Mouse (Mus musculus) hindbrain, embryonic 14.5 days (tissue): ENCODE results near the gene Slit1. TPM values are rescaled to one million over a fixed set of nuclear protein-coding genes. Genes with fewer than 3 reads are reported as not detected.

ENCODE experiments used
- ATAC-seq: fragments of 200-750 bp; cut with Nextera tagmentation; 2 replicates; pipeline ENCODE4 v1.8.0; 2017; ENCODE audit warnings: moderate number of reproducible peaks, mild to moderate bottlenecking, moderate TSS enrichment, moderate library complexity; ENCODE audit not compliant: low FRiP score
- DNase-seq: peaks from one replicate; pipeline ENCODE4 v3.0.0-alpha.2; 2015; ENCODE audit warnings: low spot score
- H3K27ac ChIP-seq: fragments of 300-500 bp; sonication (generic); 2 replicates; pipeline ENCODE4 v1.5.1; 2014; ENCODE audit warnings: mild to moderate bottlenecking, moderate library complexity
- H3K27me3 ChIP-seq: fragments of 300-500 bp; sonication (generic); 2 replicates; pipeline ENCODE4 v1.6.1; 2014; ENCODE audit warnings: mild to moderate bottlenecking, low read length, mixed read lengths; ENCODE audit not compliant: control insufficient read depth, insufficient read depth
- H3K36me3 ChIP-seq: fragments of 300-500 bp; sonication (generic); replicated peaks from 2 replicates; pipeline ENCODE4 v1.6.1; 2014; ENCODE audit not compliant: control insufficient read depth, insufficient read depth
- H3K4me1 ChIP-seq: fragments of 300-500 bp; sonication (generic); replicated peaks from 2 replicates; pipeline ENCODE4 v1.6.1; 2014; ENCODE audit warnings: antibody characterized with exemption, low read length, mixed read lengths; ENCODE audit not compliant: control insufficient read depth, insufficient read depth
- H3K4me2 ChIP-seq: fragments of 300-500 bp; sonication (generic); replicated peaks from 2 replicates; pipeline ENCODE4 v1.6.1; 2014; ENCODE audit warnings: mild to moderate bottlenecking, moderate library complexity
- H3K4me3 ChIP-seq: fragments of 300-500 bp; sonication (generic); replicated peaks from 2 replicates; pipeline ENCODE4 v1.5.1; 2014; ENCODE audit warnings: mild to moderate bottlenecking, low read length
- H3K9ac ChIP-seq: fragments of 300-500 bp; sonication (generic); 2 replicates; pipeline ENCODE4 v1.6.1; 2014
- H3K9me3 ChIP-seq: fragments of 300-500 bp; sonication (generic); 2 replicates; pipeline ENCODE4 v1.6.1; 2016; ENCODE audit warnings: low read length; ENCODE audit not compliant: control insufficient read depth
- WGBS: fragments of 180-500 bp; shearing (Covaris S2); extraction: QIAGEN DNeasy Blood & Tissue Kit; methylation state at CpG from one replicate; pipeline ENCODE4 v1.1.7; 2014; 5-methylcytosine and 5-hydroxymethylcytosine counted together
- polyA plus RNA-seq: library from polyadenylated mRNA; unstranded; fragments of >200 nt; fragmentation: Nextera tagmentation; extraction: Ambion mirVana; gene quantifications from 2 replicates; pipeline ENCODE4 v1.2.1, GENCODE M21; 2014

Gene Slit1
- polyA plus RNA-seq, 1 experiment from 2014 or later, result 36.4 TPM

- 49% methylated on average over 6 of the region's 6 CpGs for WGBS
- H3K4me1 ChIP-seq, result peaks cover 57% of the 10 kb centered on the region
Measured at GRCm38 (mm10) chr19:41697807-41698515, 45.5 kb downstream of the Slit1 start.

GRCm38 (mm10) chr19:41697111-41697806, 46.2 kb downstream of the Slit1 start:
- peak; percentile 51 for ATAC-seq
- H3K9ac ChIP-seq, result no peak overlapping the region
- no peak for DNase-seq
- H3K27ac ChIP-seq, result peak overlapping the region; percentile 49; the same call in 1 of the 2 replicates
- H3K4me1 ChIP-seq, result peaks cover 58% of the 10 kb centered on the region
- H3K4me2 ChIP-seq, result no peak overlapping the region
- H3K36me3 ChIP-seq, result no peaks in the 10 kb centered on the region
- H3K4me3 ChIP-seq, result no peak overlapping the region
- H3K9me3 ChIP-seq, result no peaks in the 10 kb centered on the region
- H3K27me3 ChIP-seq, result peaks cover 3% of the 10 kb centered on the region
- WGBS, result 23% methylated on average over 9 of the region's 9 CpGs

More at GRCm38 (mm10) chr19:41697807-41698515, 45.5 kb downstream of the Slit1 start:
- Histone ChIP-seq H3K4me2 (no peak overlapping the region), H3K4me3 (no peak overlapping the region), H3K27ac (peak overlapping the region; percentile 49; the same call in 1 of the 2 replicates), H3K36me3 (no peaks in the 10 kb centered on the region), H3K9ac (no peak overlapping the region), H3K27me3 (peaks cover 3% of the 10 kb centered on the region), H3K9me3 (no peaks in the 10 kb centered on the region)
- no peak for DNase-seq
- ATAC-seq, result peak; percentile 21; the same call in 1 of the 2 replicates

DNA sequence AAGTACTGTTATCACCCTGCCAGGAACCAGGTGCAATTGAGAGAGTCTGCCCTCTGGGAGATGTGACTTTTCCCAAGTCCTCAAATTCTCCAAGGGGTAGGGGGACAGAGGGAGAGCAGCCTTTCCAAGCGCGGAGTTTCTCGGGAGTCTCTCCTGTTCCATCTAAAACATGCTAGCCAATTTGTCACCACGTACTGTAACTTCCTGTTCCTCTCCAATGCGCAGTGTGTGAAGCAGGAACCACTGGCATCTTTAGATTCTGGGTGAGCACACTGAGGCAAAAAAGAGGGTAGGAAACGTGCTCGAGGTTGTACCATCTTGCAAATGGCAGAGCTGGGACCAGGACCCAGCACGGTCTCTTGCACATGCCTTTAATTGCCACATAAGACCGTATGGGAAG, 47.0 kb downstream of the Slit1 start:
- peaks cover 58% of the 10 kb centered on the region for H3K4me1 ChIP-seq
- no peak overlapping the region for H3K27ac ChIP-seq

GRCm38 (mm10) chr19:41695046-41695445, 48.4 kb downstream of the Slit1 start:
- no peak overlapping the region for H3K4me2 ChIP-seq
- ATAC-seq (no peak), DNase-seq (no peak)
- no peaks in the 10 kb centered on the region; the same call in 1 of the 2 replicates for H3K27me3 ChIP-seq
- H3K4me1 ChIP-seq, result peaks cover 67% of the 10 kb centered on the region
- no peaks in the 10 kb centered on the region for H3K9me3 ChIP-seq
- WGBS, result 49% methylated on average over 6 of the region's 6 CpGs
- no peaks in the 10 kb centered on the region for H3K36me3 ChIP-seq
- no peak overlapping the region for H3K4me3 ChIP-seq
- no peak overlapping the region for H3K9ac ChIP-seq
- no peak overlapping the region for H3K27ac ChIP-seq

More for the DNA sequence above, 47.0 kb downstream of the Slit1 start:
- WGBS, result 83% methylated on average over 9 of the region's 9 CpGs
- H3K27me3 ChIP-seq, result peaks cover under 1% of the 10 kb centered on the region; the same call in 1 of the 2 replicates
- no peak for ATAC-seq
- no peak overlapping the region for H3K4me2 ChIP-seq
- no peaks in the 10 kb centered on the region for H3K9me3 ChIP-seq
- no peaks in the 10 kb centered on the region for H3K36me3 ChIP-seq
- no peak overlapping the region for H3K4me3 ChIP-seq
- no peak for DNase-seq
- H3K9ac ChIP-seq, result no peak overlapping the region

DNA sequence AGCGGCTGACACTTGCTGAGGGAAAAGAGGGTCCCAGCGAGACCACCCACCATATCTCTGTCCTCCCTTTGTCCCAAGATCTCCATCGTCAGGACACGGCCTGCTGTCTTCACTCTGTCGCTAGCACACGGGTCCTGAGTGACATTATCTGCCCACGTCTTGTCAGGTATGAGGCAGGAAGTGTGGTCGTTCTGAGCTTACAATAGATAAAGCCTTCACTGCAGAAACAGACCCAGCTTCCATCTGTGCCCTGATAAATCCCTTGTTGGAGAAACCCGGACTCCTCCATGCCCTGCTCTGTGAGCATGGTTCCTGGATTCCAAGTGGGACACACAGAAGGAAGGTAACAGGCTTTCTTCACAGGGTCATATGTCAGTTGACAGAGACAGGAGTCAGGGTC, 48.9 kb downstream of the Slit1 start:
- Histone ChIP-seq H3K27me3 (no peaks in the 10 kb centered on the region), H3K9ac (0 out of 2 replicates have a peak overlapping the region, but pooled peaks have one; percentile 39), H3K4me2 (no peak overlapping the region), H3K9me3 (no peaks in the 10 kb centered on the region), H3K4me1 (peaks cover 67% of the 10 kb centered on the region), H3K4me3 (no peak overlapping the region), H3K27ac (peak overlapping the region; percentile 72), H3K36me3 (no peaks in the 10 kb centered on the region)
- ATAC-seq (no peak), DNase-seq (no peak)
- WGBS, result 57% methylated on average over 9 of the region's 9 CpGs

GRCm38 (mm10) chr19:41693727-41694126, 49.7 kb downstream of the Slit1 start:
- Histone ChIP-seq H3K27ac (peak overlapping the region; percentile 72), H3K9me3 (no peaks in the 10 kb centered on the region), H3K4me3 (no peak overlapping the region), H3K36me3 (no peaks in the 10 kb centered on the region), H3K27me3 (no peaks in the 10 kb centered on the region), H3K9ac (0 out of 2 replicates have a peak overlapping the region, but pooled peaks have one; percentile 39), H3K4me2 (no peak overlapping the region), H3K4me1 (peaks cover 66% of the 10 kb centered on the region)
- no peak for DNase-seq
- no peak; the same call in 1 of the 2 replicates for ATAC-seq
- 18% methylated on average over 5 of the region's 5 CpGs for WGBS

DNA sequence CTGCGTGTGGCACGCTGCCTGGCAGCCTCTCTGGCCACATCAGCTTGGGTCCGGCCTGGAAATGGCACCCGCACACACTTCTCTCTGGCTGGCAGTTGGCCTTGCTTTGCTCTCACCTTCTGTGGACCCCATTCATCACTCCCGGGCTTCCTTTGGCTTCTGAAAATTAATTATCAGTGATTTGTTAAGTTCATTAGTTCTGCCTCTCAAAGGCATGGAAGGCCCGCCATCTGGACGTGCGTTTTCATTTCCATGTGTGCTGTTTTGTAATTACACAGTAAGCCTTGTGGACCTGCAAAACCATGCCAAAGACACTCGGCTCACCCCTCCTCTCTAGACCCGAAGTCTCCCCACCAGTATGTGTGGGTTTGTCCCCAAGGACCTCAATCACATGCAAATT, 53.4 kb downstream of the Slit1 start:
- DNase-seq, result no peak
- H3K27me3 ChIP-seq, result no peaks in the 10 kb centered on the region
- H3K9me3 ChIP-seq, result no peaks in the 10 kb centered on the region
- H3K27ac ChIP-seq, result peak overlapping the region; percentile 49
- no peak overlapping the region for H3K4me3 ChIP-seq
- H3K4me2 ChIP-seq, result no peak overlapping the region
- ATAC-seq, result peak; percentile 10; the same call in 1 of the 2 replicates
- no peaks in the 10 kb centered on the region for H3K36me3 ChIP-seq
- peaks cover 64% of the 10 kb centered on the region for H3K4me1 ChIP-seq
- 27% methylated on average over 10 of the region's 10 CpGs for whole genome bisulfite sequencing
- no peak overlapping the region for H3K9ac ChIP-seq

DNA sequence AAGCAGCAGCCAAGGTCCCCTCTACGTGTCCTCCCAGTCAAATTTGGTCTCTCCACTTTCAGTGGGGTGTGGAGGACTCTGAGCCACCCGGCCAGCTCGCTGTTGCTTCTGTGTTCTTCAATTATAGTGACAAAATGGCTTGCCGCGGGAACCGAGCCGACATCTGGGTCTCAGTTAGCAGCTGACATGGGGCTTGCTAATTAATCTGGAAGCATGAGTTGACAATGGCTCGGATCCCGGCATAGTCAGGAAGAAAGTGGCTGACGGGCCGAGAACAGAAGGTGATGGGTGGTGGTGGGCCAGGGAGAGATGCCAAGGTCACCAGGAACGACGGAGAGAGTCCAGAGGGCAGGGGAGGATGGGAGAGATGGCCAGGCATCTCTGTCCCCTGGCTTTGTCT, 55.2 kb downstream of the Slit1 start:
- Histone ChIP-seq H3K9me3 (no peaks in the 10 kb centered on the region), H3K4me3 (no peak overlapping the region), H3K4me1 (peaks cover 58% of the 10 kb centered on the region), H3K27ac (peak overlapping the region; percentile 47; the same call in 1 of the 2 replicates), H3K4me2 (no peak overlapping the region), H3K36me3 (no peaks in the 10 kb centered on the region), H3K9ac (no peak overlapping the region), H3K27me3 (no peaks in the 10 kb centered on the region)
- ATAC-seq (no peak), DNase-seq (peak; percentile 70)
- 11% methylated on average over 13 of the region's 13 CpGs for WGBS

DNA sequence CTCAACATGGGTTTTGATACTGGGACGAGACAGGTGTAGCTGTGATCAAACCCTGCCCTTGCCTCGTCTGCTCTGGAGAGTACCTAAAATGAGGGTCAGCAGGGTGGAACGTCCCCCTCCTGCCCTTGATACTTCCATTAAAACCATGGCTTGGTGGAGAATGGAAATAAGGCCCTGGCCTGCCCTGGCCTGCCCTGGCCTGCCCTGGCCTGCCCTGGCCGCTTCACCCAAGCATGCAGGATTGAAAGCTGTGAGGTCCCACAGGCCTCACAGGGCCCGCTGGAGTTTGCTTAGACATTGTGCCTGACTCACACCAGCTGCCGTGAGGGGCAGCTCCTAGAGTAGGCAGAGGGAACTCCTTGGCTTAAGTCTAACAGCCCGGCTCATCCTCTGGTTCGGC, 55.6 kb downstream of the Slit1 start:
- no peak for DNase-seq
- Histone ChIP-seq H3K36me3 (no peaks in the 10 kb centered on the region), H3K4me2 (no peak overlapping the region), H3K4me3 (no peak overlapping the region), H3K27me3 (no peaks in the 10 kb centered on the region), H3K9me3 (no peaks in the 10 kb centered on the region), H3K27ac (peak overlapping the region; percentile 47), H3K4me1 (peaks cover 54% of the 10 kb centered on the region), H3K9ac (no peak overlapping the region)
- ATAC-seq, result no peak
- 45% methylated on average over 8 of the region's 8 CpGs for WGBS
